Mouse (Mus musculus): ENCODE results near the gene Arl2.

DNA sequence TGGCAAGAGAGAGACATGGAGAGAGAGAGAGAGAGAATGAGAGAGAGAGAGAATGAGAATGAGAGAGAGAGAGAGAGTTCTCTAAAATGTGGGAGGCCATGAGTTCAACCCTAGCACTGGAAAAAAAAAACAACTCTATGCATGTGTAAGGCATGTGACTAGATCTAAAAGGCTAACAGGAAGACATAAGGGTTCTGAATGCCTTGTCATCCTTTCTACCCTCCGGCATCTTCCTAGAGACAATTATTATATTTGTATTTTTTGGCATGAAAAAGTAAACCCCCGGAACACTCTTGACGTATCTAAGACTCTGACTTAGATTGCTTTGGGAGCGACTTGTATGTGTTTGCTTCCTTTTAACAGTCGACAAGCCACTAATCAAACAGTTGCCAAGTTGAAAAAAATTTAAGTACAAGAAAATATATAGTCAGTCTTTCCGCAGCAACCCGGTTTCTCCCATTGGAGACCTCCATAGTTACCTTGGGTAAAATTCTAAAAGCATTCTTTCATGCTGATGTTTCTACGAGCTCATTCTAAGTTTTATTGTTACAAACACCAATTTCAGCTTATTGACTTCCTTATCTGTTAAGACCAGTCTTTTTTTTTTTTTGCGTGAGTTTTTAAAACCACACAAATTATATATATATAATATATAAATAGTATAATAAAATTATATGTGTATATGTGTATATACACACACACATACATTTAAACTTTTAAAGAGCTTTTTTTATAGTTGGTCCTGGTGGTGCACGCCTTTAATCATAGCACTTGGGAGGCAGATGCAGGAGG is 14.4 kb downstream of the Arl2 start:
- no peak for TF ChIP-seq EP300 (IDR thresholded peaks at IDR 0.05; ENCODE audit: insufficient read depth, low read depth, low read length)
- no peak for TF ChIP-seq CTCF (IDR thresholded peaks at IDR 0.05; ENCODE audit: low read depth, low read length)

Data from ES-Bruce4 (cell line).